Mouse (Mus musculus) thymus, adult 18-20 months (tissue): Measurements from ENCODE around the gene Prdm10.

Experiments used
- DNase-seq, 2 experiments: peaks; one replicate each; pipeline ENCODE4 v3.0.0; 2022; ENCODE audit warnings: mixed read lengths in 2 of 2

Gene Prdm10

GRCm38 (mm10) chr9:31307232-31307631 is 26.9 kb downstream of the Prdm10 start:
- no peak for DNase-seq

GRCm38 (mm10) chr9:31309041-31309440 is 28.7 kb downstream of the Prdm10 start:
- DNase-seq = no peak

- no peak for DNase-seq
Observed at GRCm38 (mm10) chr9:31310662-31311061, 30.3 kb downstream of the Prdm10 start.

GRCm38 (mm10) chr9:31313876-31314275 is 33.5 kb downstream of the Prdm10 start:
- no peak for DNase-seq

GRCm38 (mm10) chr9:31315983-31316382 is 35.6 kb downstream of the Prdm10 start:
- no peak for DNase-seq

- no peak for DNase-seq
Observed at GRCm38 (mm10) chr9:31318956-31319355, 38.6 kb downstream of the Prdm10 start.

GRCm38 (mm10) chr9:31320734-31321133 is 40.4 kb downstream of the Prdm10 start:
- DNase-seq = no peak

- DNase-seq = no peak
Observed at GRCm38 (mm10) chr9:31321526-31321925, 41.2 kb downstream of the Prdm10 start.

- DNase-seq = no peak
Observed at GRCm38 (mm10) chr9:31322090-31322489, 41.8 kb downstream of the Prdm10 start.

- no peak for DNase-seq
Observed at GRCm38 (mm10) chr9:31330816-31331215, 50.5 kb downstream of the Prdm10 start.

- no peak for DNase-seq
Observed at GRCm38 (mm10) chr9:31331246-31331645, 50.9 kb downstream of the Prdm10 start.

GRCm38 (mm10) chr9:31331906-31332305 is 51.6 kb downstream of the Prdm10 start:
- no peak for DNase-seq

GRCm38 (mm10) chr9:31332826-31333225 is 52.5 kb downstream of the Prdm10 start:
- no peak for DNase-seq

- no peak for DNase-seq
Observed at GRCm38 (mm10) chr9:31334991-31335390, 54.7 kb downstream of the Prdm10 start.

- no peak for DNase-seq
Observed at GRCm38 (mm10) chr9:31344289-31344831, 64.0 kb downstream of the Prdm10 start.

GRCm38 (mm10) chr9:31346575-31347080 is 66.3 kb downstream of the Prdm10 start:
- DNase-seq = no peak

- DNase-seq = no peak
Observed at GRCm38 (mm10) chr9:31348458-31348857, 68.1 kb downstream of the Prdm10 start.

GRCm38 (mm10) chr9:31348915-31349314 is 68.6 kb downstream of the Prdm10 start:
- DNase-seq = peak; percentile 11 to 28

- no peak for DNase-seq
Observed at GRCm38 (mm10) chr9:31352716-31353115, 72.4 kb downstream of the Prdm10 start.

- DNase-seq = no peak
Observed at GRCm38 (mm10) chr9:31353518-31353917, 73.2 kb downstream of the Prdm10 start.

GRCm38 (mm10) chr9:31354051-31354450 is 73.7 kb downstream of the Prdm10 start:
- no peak for DNase-seq

- DNase-seq = no peak
Observed at GRCm38 (mm10) chr9:31363698-31364609, 83.6 kb downstream of the Prdm10 start.

GRCm38 (mm10) chr9:31365086-31365485 is 84.7 kb downstream of the Prdm10 start:
- no peak for DNase-seq

GRCm38 (mm10) chr9:31371740-31372139 is 91.4 kb downstream of the Prdm10 start:
- no peak for DNase-seq
